Mouse (Mus musculus) embryo, embryonic 11.5 days (tissue): ENCODE results near the gene Tenm3.

ENCODE experiments used
- DNase-seq: peaks from one replicate; pipeline ENCODE4 v3.0.0-alpha.2; 2012; ENCODE audit warnings: low read depth, low spot score

Tenm3 gene

GRCm38 (mm10) chr8:48843931-48844285 is at the start of gene Tenm3:
Gene Tenm3, minus strand, starts transcription at chr8:48843951.
- no peak for DNase-seq

- DNase-seq: peak; percentile 17
These were observed 46.5 kb upstream of the Tenm3 start for GRCm38 (mm10) chr8:48890216-48890765.

GRCm38 (mm10) chr8:48884270-48884669 is 40.5 kb upstream of the Tenm3 start:
- no peak for DNase-seq

GRCm38 (mm10) chr8:48880585-48880984 is 36.8 kb upstream of the Tenm3 start:
- no peak for DNase-seq

GRCm38 (mm10) chr8:48865972-48866371 is 22.2 kb upstream of the Tenm3 start:
- no peak for DNase-seq

GRCm38 (mm10) chr8:48865485-48865884 is 21.7 kb upstream of the Tenm3 start:
- no peak for DNase-seq

- DNase-seq: no peak
These were observed 6.7 kb upstream of the Tenm3 start for GRCm38 (mm10) chr8:48850223-48851010.

GRCm38 (mm10) chr8:48849091-48849616 is 5.4 kb upstream of the Tenm3 start:
- no peak for DNase-seq

- no peak for DNase-seq
These were observed 1.2 kb upstream of the Tenm3 start for GRCm38 (mm10) chr8:48844961-48845360.

- DNase-seq: no peak
These were observed 687 bp upstream of the Tenm3 start for GRCm38 (mm10) chr8:48844370-48844905.

GRCm38 (mm10) chr8:48842991-48843930 is 490 bp downstream of the Tenm3 start:
- DNase-seq: peak; percentile 51

- no peak for DNase-seq
These were observed 1.2 kb downstream of the Tenm3 start for GRCm38 (mm10) chr8:48842516-48842990.

- DNase-seq: no peak
These were observed 1.7 kb downstream of the Tenm3 start for GRCm38 (mm10) chr8:48842035-48842434.

- DNase-seq: no peak
These were observed 8.0 kb downstream of the Tenm3 start for GRCm38 (mm10) chr8:48835745-48836144.

GRCm38 (mm10) chr8:48827454-48827853 is 16.3 kb downstream of the Tenm3 start:
- DNase-seq: no peak

GRCm38 (mm10) chr8:48825666-48826065 is 18.1 kb downstream of the Tenm3 start:
- no peak for DNase-seq

- no peak for DNase-seq
These were observed 21.5 kb downstream of the Tenm3 start for GRCm38 (mm10) chr8:48822291-48822690.

- no peak for DNase-seq
These were observed 23.8 kb downstream of the Tenm3 start for GRCm38 (mm10) chr8:48819962-48820361.

- DNase-seq: no peak
These were observed 24.4 kb downstream of the Tenm3 start for GRCm38 (mm10) chr8:48819348-48819747.

- no peak for DNase-seq
These were observed 26.8 kb downstream of the Tenm3 start for GRCm38 (mm10) chr8:48816941-48817340.

- no peak for DNase-seq
These were observed 31.5 kb downstream of the Tenm3 start for GRCm38 (mm10) chr8:48812196-48812741.
